Mouse (Mus musculus): ENCODE results near the gene Mcrip1.
A peak's percentile ranks its signal among the peaks of the same experiment; 100 is the strongest.

DNA sequence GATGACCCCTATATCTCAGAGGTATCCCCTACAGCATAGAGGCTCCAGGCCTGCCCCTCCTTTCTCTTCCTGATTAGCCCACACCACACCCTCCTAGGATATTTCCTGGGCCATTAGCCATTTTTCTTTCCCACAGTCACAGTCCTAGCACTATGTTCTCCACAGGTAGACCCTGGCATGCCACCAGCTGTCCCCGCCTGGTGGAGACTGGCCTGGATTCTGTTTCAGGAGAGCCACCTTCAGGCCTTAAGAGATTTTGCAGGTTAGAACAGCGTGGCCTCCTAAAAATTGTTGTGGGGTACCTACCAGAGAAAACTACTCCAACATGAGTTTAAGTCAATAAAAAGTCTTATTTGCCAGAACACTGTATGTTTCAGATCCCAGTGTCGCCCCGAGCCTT is 42.6 kb downstream of the Mcrip1 start:
- TF ChIP-seq POU5F1 (IDR thresholded peaks at IDR 0.05; ENCODE audit: borderline replicate concordance, low read length) (no peak), CTCF (conservative IDR thresholded peaks at IDR 0.05; ENCODE audit: low read length) (peak; percentile 17; the same call in 1 of the 2 replicates)

Measured in E14TG2a.4 (cell line).